Mouse (Mus musculus) megakaryocyte, embryonic 14.5 days (primary cell): ENCODE measurements around the gene Plcb4.

Experiments used
- FLI1 ChIP-seq: IDR thresholded peaks from 2 replicates; pipeline ENCODE4 v1.6.1; 2012; ENCODE audit warnings: low read length, inconsistent platforms, mixed read lengths
- GATA1 ChIP-seq: IDR thresholded peaks from 3 replicates; pipeline ENCODE4 v1.6.1; 2012; ENCODE audit warnings: mixed read lengths, low read length, inconsistent platforms, borderline replicate concordance

DNA sequence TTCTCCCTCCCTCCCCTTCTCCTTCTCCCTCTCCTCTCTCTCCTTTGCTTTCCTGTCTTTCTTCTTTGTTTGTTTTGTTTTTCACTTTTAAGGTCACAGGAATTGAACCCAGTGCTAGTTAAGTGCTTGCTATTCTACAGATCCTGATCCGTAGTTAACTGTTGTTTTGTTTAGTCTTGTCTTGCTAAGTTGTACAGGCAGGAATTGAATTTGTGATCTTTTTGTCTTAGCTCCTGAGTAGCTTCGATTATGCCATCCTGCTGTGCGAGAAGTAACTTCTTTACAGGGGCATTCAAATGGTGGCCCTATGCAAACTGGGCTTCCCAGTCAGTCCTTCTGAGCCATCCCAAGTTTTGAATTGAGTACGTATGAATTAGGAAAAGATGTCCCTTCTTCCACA lies 245.5 kb downstream of the Plcb4 start:
- no peak for TF ChIP-seq GATA1
- TF ChIP-seq FLI1: no peak
